Mouse (Mus musculus) kidney, postnatal 0 days (tissue): ENCODE results near the gene Pla2g2c. TPM values are rescaled to one million over a fixed set of nuclear protein-coding genes. Genes with fewer than 3 reads are reported as not detected.

Experiments
- ATAC-seq: fragments of 200-750 bp; cut with Nextera tagmentation; replicated peaks from 2 replicates; pipeline ENCODE4 v1.8.0; 2017; ENCODE audit warnings: low read depth, moderate number of reproducible peaks, moderate TSS enrichment, moderate library complexity; ENCODE audit not compliant: low FRiP score
- DNase-seq: peaks from one replicate; pipeline ENCODE4 v3.0.0-alpha.2; 2016; ENCODE audit warnings: low spot score
- H3K27ac ChIP-seq: fragments of 300-500 bp; sonication (generic); 2 replicates; pipeline ENCODE4 v1.5.1; 2014; ENCODE audit warnings: mild to moderate bottlenecking
- H3K27me3 ChIP-seq: fragments of 300-500 bp; sonication (generic); 2 replicates; pipeline ENCODE4 v1.6.1; 2014; ENCODE audit warnings: low read length, mixed read lengths; ENCODE audit not compliant: insufficient read depth
- H3K36me3 ChIP-seq: fragments of 300-500 bp; sonication (generic); 2 replicates; pipeline ENCODE4 v1.6.1; 2014; ENCODE audit warnings: low read length, mixed read lengths; ENCODE audit not compliant: insufficient read depth
- H3K4me1 ChIP-seq: fragments of 300-500 bp; sonication (generic); replicated peaks from 2 replicates; pipeline ENCODE4 v1.6.1; 2014; ENCODE audit warnings: antibody characterized with exemption, low read length, mixed read lengths; ENCODE audit not compliant: insufficient read depth
- H3K4me2 ChIP-seq: fragments of 300-500 bp; sonication (generic); 2 replicates; pipeline ENCODE4 v1.6.1; 2014; ENCODE audit warnings: mild to moderate bottlenecking, low read length, moderate library complexity, mixed read lengths
- H3K4me3 ChIP-seq: fragments of 300-500 bp; sonication (generic); replicated peaks from 2 replicates; pipeline ENCODE4 v1.5.1; 2014; ENCODE audit warnings: low read depth, low read length
- H3K9ac ChIP-seq: fragments of 300-500 bp; sonication (generic); 2 replicates; pipeline ENCODE4 v1.6.1; 2014; ENCODE audit warnings: low read depth, low read length
- H3K9me3 ChIP-seq: fragments of 300-500 bp; sonication (generic); replicated peaks from 2 replicates; pipeline ENCODE4 v1.6.1; 2016; ENCODE audit warnings: low read length, inconsistent platforms, mixed read lengths
- CTCF ChIP-seq: IDR thresholded peaks from 2 replicates; pipeline ENCODE4 v1.5.1; 2016; ENCODE audit warnings: antibody characterized with exemption, low read depth, mild to moderate bottlenecking, moderate library complexity
- WGBS: fragments of 180-500 bp; shearing (Covaris S2); extraction: QIAGEN DNeasy Blood & Tissue Kit; methylation state at CpG from one replicate; pipeline ENCODE4 v1.1.7; 2014; 5-methylcytosine and 5-hydroxymethylcytosine counted together
- polyA plus RNA-seq: library from polyadenylated mRNA; unstranded; fragments of >200 nt; fragmentation: Nextera tagmentation; extraction: Ambion mirVana; gene quantifications from 2 replicates; pipeline ENCODE4 v1.2.1, GENCODE M21; 2015

The Pla2g2c gene
- polyA plus RNA-seq = 0.86 and 0.89 TPM in 2 replicates

DNA sequence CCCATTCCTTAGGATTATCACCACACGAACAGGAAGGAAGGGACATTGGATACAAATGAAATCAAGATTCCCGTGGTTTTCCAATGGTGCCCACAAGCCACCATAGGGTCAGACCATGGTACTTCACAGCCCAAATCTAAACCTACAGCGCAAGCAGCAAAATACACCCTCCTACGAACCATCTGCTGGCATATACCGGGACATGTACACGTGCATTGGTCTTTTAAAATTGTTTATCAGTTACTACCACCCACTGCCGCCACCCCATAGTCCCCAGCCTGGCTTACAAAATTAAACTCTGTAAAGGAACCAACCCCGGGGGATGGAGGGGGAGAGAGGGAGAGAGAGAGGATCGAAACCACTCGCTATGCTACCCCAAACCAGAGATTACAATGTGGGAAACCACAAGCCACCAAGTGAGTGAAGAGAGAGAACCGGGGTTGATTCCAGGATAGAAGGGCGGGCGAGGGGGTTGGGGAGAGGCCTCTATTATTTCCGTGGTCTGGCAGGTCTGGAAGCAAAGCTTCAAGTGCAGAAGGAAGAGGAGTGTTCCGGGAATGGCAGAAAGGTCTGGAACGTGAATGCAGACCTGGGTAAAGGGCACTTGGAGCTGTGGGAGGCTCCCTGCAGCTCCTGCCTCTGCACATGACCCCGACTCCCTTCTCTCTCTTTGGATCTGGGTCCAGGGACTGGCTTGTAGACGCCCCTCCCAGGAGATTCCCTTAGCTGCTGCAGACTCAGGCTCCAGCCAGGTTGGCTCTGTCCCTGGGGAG, at the start of gene Pla2g2c:
Pla2g2c (plus strand) TSS at position 439 of the 773 bp plus-strand sequence.
- no peak for TF ChIP-seq CTCF
- DNase-seq (no peak), ATAC-seq (peak; percentile 49)
- no peak within 1 kb of the TSS for H3K9ac ChIP-seq
- H3K4me2 ChIP-seq = peak within 1 kb of the TSS; percentile 46
- no peaks in the 10 kb centered on the region for H3K9me3 ChIP-seq
- WGBS = 25% methylated on average over 18 of the region's 18 CpGs
- no peaks in the 10 kb centered on the region for H3K36me3 ChIP-seq
- H3K4me1 ChIP-seq = peaks cover 37% of the 10 kb centered on the region
- H3K27ac ChIP-seq = peak within 1 kb of the TSS; percentile 80
- no peak within 1 kb of the TSS; the same call in 1 of the 2 replicates for H3K4me3 ChIP-seq
- no peaks in the 10 kb centered on the region for H3K27me3 ChIP-seq

DNA sequence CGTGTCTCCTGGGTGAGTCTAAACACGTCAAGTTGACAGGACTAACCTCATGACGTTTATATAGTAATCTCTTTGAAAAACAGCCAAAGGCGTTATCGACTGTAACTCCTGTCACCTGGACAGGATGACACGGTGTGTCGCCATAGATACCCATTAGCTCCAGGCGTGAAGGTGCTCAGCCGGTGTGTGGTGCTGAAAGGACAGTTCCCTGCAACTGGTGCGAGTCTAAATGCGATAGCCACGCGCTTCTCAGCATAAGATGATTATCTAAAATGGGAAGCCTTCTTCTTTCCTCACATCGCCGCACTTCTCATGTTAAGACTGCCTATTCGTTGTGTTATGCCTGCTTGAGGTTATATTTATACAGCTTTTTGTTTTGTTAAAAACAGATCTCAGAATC, 48.1 kb upstream of the Pla2g2c start:
- H3K9ac ChIP-seq = no peak overlapping the region
- H3K4me3 ChIP-seq = no peak overlapping the region
- TF ChIP-seq CTCF = no peak
- no peaks in the 10 kb centered on the region for H3K27me3 ChIP-seq
- no peak overlapping the region for H3K4me2 ChIP-seq
- 10% methylated on average over 16 of the region's 16 CpGs for WGBS
- H3K9me3 ChIP-seq = no peaks in the 10 kb centered on the region
- DNase-seq (peak; percentile 83), ATAC-seq (no peak)
- H3K27ac ChIP-seq = no peak overlapping the region
- no peaks in the 10 kb centered on the region for H3K4me1 ChIP-seq
- no peaks in the 10 kb centered on the region for H3K36me3 ChIP-seq

DNA sequence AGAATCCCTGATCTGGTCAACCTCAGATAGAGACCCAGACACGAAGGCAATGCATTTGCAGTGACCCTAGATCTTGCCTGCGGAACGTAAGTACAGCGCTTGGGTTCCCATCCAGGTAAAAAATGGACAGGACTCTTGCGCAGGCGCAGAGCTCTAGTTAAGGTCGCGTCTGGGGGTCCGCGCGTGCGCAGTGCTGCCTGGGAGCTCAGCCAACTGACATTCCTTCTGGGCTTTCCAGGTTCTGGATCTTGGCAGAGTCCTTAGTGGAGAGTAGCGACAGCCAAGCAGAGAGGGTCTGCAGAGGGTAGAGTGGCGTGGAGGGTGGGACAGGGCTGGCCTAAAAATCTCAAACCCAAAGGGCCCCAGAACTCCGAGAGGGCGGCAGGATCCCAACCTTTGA, 47.0 kb upstream of the Pla2g2c start:
- Histone ChIP-seq H3K27me3 (no peaks in the 10 kb centered on the region), H3K4me1 (no peaks in the 10 kb centered on the region), H3K27ac (no peak overlapping the region), H3K9ac (no peak overlapping the region), H3K4me3 (no peak overlapping the region), H3K9me3 (no peaks in the 10 kb centered on the region), H3K36me3 (no peaks in the 10 kb centered on the region), H3K4me2 (no peak overlapping the region)
- 28% methylated on average over 16 of the region's 16 CpGs for WGBS
- DNase-seq (no peak), ATAC-seq (no peak)
- TF ChIP-seq CTCF = no peak

DNA sequence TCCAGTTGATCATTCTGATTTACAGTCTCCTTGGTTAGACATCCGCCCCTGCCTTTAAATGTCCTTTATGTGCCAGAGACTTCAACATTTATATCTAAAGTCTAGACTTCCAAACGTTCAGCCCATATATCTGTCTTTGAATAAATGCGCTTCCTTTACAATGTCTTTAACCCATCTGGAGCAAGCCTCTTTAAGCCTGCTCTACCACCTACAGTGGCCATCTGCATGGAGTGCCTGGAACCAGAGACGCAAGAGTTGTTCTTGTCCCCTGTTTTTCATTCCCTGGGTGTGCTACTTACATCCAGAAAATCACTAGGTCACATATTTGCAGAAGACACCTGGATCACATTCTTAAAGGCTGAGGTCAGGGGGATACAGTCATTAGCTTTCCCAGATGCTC, 44.5 kb upstream of the Pla2g2c start:
- Histone ChIP-seq H3K36me3 (no peaks in the 10 kb centered on the region), H3K27me3 (no peaks in the 10 kb centered on the region), H3K4me1 (no peaks in the 10 kb centered on the region), H3K27ac (no peak overlapping the region), H3K4me3 (no peak overlapping the region), H3K9me3 (no peaks in the 10 kb centered on the region), H3K9ac (no peak overlapping the region), H3K4me2 (no peak overlapping the region)
- no peak for TF ChIP-seq CTCF
- DNase-seq = peak; percentile 6
- ATAC-seq = no peak
- 57% methylated on average over 4 of the region's 4 CpGs for WGBS

DNA sequence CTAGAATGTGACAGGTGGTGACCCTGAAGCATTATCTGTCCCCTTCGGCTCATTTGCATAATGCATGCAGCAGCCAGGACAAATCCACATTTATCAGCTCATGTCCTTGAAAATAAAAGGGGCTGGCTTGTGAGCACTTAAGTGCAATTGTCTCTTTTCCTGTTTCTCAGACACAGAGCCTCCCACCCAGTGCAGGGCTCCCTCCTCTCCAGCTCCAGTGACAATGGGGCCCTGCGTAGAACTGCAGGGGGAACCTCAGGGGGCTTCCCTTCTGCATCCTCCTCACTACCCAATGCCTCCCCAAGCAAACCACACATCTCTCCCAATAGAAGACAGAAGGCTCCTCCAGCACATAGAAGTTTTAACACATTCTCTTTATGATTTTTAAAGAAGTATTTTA, 41.8 kb upstream of the Pla2g2c start:
- Histone ChIP-seq H3K27me3 (no peaks in the 10 kb centered on the region), H3K4me3 (no peak overlapping the region), H3K4me1 (no peaks in the 10 kb centered on the region), H3K9ac (no peak overlapping the region), H3K27ac (no peak overlapping the region), H3K36me3 (no peaks in the 10 kb centered on the region), H3K9me3 (no peaks in the 10 kb centered on the region), H3K4me2 (no peak overlapping the region)
- DNase-seq (no peak), ATAC-seq (no peak)
- WGBS = 71% methylated on average over 2 of the region's 2 CpGs
- no peak for TF ChIP-seq CTCF

DNA sequence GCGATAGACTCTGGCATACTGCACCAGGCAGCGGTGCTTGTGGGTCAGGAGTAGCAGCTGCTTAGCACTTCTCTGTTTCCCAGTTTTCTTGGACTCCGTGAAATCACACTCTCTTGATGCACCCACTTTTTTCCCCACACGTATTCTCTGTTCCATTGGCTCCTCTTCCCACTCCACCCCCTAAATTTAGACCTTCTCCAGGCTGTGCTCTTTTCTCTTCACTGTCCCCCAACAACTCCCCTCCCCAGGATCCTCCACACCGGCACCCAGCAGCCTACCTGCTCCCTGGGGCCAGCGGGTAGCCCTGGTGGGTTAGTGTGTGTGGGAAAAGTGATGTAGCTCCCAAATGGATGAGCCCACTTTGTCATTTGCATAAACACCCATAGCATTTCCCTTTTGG, 38.8 kb upstream of the Pla2g2c start:
- WGBS = 79% methylated on average over 6 of the region's 6 CpGs
- ATAC-seq = no peak
- Histone ChIP-seq H3K27ac (no peak overlapping the region), H3K4me1 (no peaks in the 10 kb centered on the region), H3K27me3 (no peaks in the 10 kb centered on the region), H3K36me3 (no peaks in the 10 kb centered on the region), H3K9ac (no peak overlapping the region), H3K4me3 (no peak overlapping the region), H3K4me2 (no peak overlapping the region), H3K9me3 (no peaks in the 10 kb centered on the region)
- DNase-seq = no peak
- no peak for TF ChIP-seq CTCF

DNA sequence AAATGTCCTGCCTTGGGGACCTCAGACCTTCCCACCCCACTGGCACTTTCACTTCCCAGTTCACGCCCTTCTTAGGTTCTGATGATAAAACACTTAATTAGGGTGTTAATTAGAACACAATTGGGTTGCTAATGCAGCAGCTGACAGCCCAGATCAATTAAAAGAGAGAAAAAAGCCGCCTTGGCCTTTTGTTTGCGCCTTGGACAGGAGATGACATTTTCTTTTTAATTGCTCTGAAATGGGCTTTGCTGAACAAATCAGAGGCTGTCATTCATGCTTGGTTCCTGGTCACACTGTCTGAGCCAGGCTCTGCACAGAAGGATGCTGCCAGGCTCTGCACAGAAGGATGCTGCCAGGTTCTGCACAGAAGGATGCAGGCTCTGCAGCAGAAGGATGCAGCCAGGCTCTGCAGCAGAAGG, 35.5 kb upstream of the Pla2g2c start:
- ATAC-seq (no peak), DNase-seq (no peak)
- 32% methylated on average over 3 of the region's 3 CpGs for WGBS
- no peak overlapping the region for H3K27ac ChIP-seq
- H3K27me3 ChIP-seq = no peaks in the 10 kb centered on the region
- no peak overlapping the region for H3K4me3 ChIP-seq
- no peaks in the 10 kb centered on the region for H3K36me3 ChIP-seq
- H3K9ac ChIP-seq = no peak overlapping the region
- no peaks in the 10 kb centered on the region for H3K9me3 ChIP-seq
- no peak for TF ChIP-seq CTCF
- H3K4me2 ChIP-seq = no peak overlapping the region
- H3K4me1 ChIP-seq = no peaks in the 10 kb centered on the region; the same call in 1 of the 2 replicates
